Mouse (Mus musculus): ENCODE data around the gene Scgb1b24. TPM values are rescaled to one million over a fixed set of nuclear protein-coding genes. Genes with fewer than 3 reads are reported as not detected.

The Scgb1b24 gene
- polyA plus RNA-seq (2015; fragmentation: Nextera tagmentation; extraction: Ambion mirVana) = not detected in 2 replicates

GRCm38 (mm10) chr7:33743499-33743898 is at the start of gene Scgb1b24:
Gene Scgb1b24 (plus strand): TSS chr7:33743799.
- H3K4me2 ChIP-seq = no peak within 1 kb of the TSS
- H3K4me1 ChIP-seq (replicated peaks) = no peaks in the 10 kb centered on the region
- 65% methylated on average over 3 of the region's 3 CpGs for WGBS
- no peak for ATAC-seq (replicated peaks; ENCODE audit: insufficient number of reproducible peaks, insufficient read depth, low FRiP score, low read depth)
- H3K36me3 ChIP-seq = no peaks in the 10 kb centered on the region
- peaks cover 24% of the 10 kb centered on the region for H3K9me3 ChIP-seq (replicated peaks)
- H3K27me3 ChIP-seq = no peaks in the 10 kb centered on the region
- H3K9ac ChIP-seq = no peak within 1 kb of the TSS
- H3K4me3 ChIP-seq = no peak within 1 kb of the TSS
- H3K27ac ChIP-seq = no peak within 1 kb of the TSS

DNA sequence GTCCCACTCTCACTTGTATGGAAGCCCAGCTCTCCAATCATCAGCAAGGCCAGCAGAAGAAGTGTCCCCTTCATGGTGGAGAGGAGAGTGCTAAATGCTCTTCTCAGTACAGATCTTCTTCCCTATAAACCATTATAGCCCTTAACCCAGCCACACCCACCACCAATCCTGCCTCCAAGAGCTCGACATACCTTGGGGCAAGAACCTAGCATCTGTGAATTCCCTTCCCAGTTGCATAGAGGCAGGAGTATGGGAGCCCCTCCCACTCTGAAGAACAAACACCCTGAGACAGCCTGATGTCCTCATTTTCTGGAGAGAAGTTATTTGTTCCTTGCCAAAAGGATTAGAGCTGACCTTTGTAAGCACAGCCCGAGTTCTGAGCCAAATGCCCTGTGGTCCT is 4.4 kb upstream of the Scgb1b24 start, which contains the start of gene Scgb2b24:
Gene Scgb2b24 (minus strand): TSS at position 101 of the 400 bp plus-strand sequence.
- Histone ChIP-seq H3K4me2 (no peak within 1 kb of the TSS), H3K9me3 (replicated peaks) (peaks cover 28% of the 10 kb centered on the region), H3K27me3 (no peaks in the 10 kb centered on the region), H3K27ac (no peak within 1 kb of the TSS), H3K4me3 (no peak within 1 kb of the TSS), H3K4me1 (replicated peaks) (no peaks in the 10 kb centered on the region), H3K9ac (no peak within 1 kb of the TSS), H3K36me3 (no peaks in the 10 kb centered on the region)
- ATAC-seq (replicated peaks; ENCODE audit: insufficient number of reproducible peaks, insufficient read depth, low FRiP score, low read depth) = no peak
- 66% methylated on average over 2 of the region's 2 CpGs for WGBS

Other genes starting within 250 kb of the Scgb1b24 start
- gene Scgb2b21, start 223.3 kb upstream of the Scgb1b24 start, polyA plus RNA-seq (2015; fragmentation: Nextera tagmentation; extraction: Ambion mirVana) = not detected in 2 replicates
- not detected in 2 replicates for gene Scgb2b24, start 4.5 kb upstream of the Scgb1b24 start, polyA plus RNA-seq (2015; fragmentation: Nextera tagmentation; extraction: Ambion mirVana)
- gene Scgb2b26, start 201.2 kb downstream of the Scgb1b24 start, polyA plus RNA-seq (2015; fragmentation: Nextera tagmentation; extraction: Ambion mirVana) = not detected in 2 replicates

All from heart, embryonic 15.5 days (tissue).